8 mouse cellular contexts compared by ENCODE assay signal in the genomic region with DNA sequence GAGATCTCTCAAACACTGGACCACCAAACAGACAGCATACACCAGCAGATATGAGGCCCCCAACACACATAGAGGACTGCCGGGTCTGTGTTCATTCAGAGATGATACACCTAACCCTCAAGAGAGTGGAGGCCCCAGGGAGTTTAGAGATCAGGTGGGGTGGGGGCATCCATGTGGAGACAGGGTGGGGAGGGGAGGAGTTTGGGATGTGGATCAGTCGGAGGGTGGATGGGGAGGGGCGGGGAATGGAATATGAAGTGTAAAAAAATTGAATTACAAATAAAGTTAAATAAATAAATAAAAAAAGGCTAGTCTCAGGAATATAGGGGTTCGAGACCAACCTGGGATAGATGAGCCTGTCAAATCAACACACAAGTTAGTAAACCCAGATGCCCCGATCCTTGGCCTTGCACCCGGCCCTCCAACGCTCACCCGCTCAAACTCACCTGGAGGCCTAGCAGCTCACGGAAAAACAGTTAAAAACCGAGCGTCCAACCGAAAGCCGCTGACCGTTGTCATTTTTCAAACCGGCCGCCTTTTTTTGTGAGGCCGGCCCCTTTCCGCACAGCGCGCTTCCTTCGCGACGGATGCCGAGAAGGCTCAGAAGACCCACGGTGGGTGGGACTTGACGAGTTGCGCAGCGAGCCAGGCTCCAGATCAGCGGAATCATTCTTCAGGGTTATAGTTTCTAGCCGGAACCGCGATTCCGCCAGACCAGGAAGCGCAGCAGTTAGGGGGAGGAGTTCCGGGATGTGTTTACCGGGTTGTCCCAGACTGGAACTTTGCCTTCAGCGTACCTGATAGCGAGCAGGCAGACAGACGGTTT. TPM values are rescaled to one million over a fixed set of nuclear protein-coding genes. Genes with fewer than 3 reads are reported as not detected.
DNase-seq lines count a peak whose midpoint lies in the region; ATAC-seq and TF ChIP-seq lines count a peak whose summit lies in the region.

TSS of gene Nuf2 (minus strand) at position 589 of the 826 bp plus-strand sequence.

- WGBS in kidney, embryonic 14.5 days: under 1% methylated on average over 39 of the region's 39 CpGs
- WGBS in limb, embryonic 15.5 days: under 1% methylated on average over 39 of the region's 39 CpGs

- H3K4me3 ChIP-seq in bone marrow macrophage, adult 2 months (ENCODE audit: insufficient read depth, low read length): peak within 1 kb of the TSS; percentile 72
- H3K4me3 ChIP-seq in embryonic fibroblast, embryonic 13.5 days (ENCODE audit: insufficient read depth, low read length): peak within 1 kb of the TSS; percentile 70
- peak within 1 kb of the TSS; percentile 74 for H3K4me3 ChIP-seq in kidney, embryonic 14.5 days (ENCODE audit: low read length)
- peak within 1 kb of the TSS; percentile 59 for H3K4me3 ChIP-seq in limb, embryonic 15.5 days

- no peaks in the 10 kb centered on the region for H3K27me3 ChIP-seq in kidney, embryonic 14.5 days (ENCODE audit: control insufficient read depth, insufficient read depth, low read length)
- H3K27me3 ChIP-seq in limb, embryonic 15.5 days: no peaks in the 10 kb centered on the region

- H3K9me3 ChIP-seq in kidney, embryonic 14.5 days (ENCODE audit: control insufficient read depth, low read length): no peaks in the 10 kb centered on the region
- no peaks in the 10 kb centered on the region for H3K9me3 ChIP-seq in limb, embryonic 15.5 days

- no peak for TF ChIP-seq CTCF in bone marrow macrophage, adult 2 months (IDR thresholded peaks at IDR 0.05; ENCODE audit: low read depth, low read length)
- no peak for TF ChIP-seq CTCF in embryonic fibroblast, embryonic 13.5 days (IDR thresholded peaks at IDR 0.05; ENCODE audit: borderline replicate concordance, insufficient read depth, low read length)

- DNase-seq in A20 (ENCODE audit: low read depth, low spot score): peak; percentile 98
- DNase-seq in heart, adult 9 months (ENCODE audit: low spot score in 2 of 2): peak; percentile 97 to 98
- peak; percentile 94 to 97 for DNase-seq in monocyte, adult 2 months (ENCODE audit: low read depth in 1 of 2, low spot score in 2 of 2)
- peak; percentile 96 to 97 for DNase-seq in spleen, postnatal 36 days (ENCODE audit: low spot score in 2 of 2)

- peak; percentile 98 for ATAC-seq in kidney, embryonic 14.5 days (ENCODE audit: low FRiP score, low TSS enrichment)
- ATAC-seq in limb, embryonic 15.5 days (ENCODE audit: insufficient number of reproducible peaks, low FRiP score, low TSS enrichment, low read depth): peak; percentile 94

- H3K9ac ChIP-seq in kidney, embryonic 14.5 days (ENCODE audit: low read depth, low read length): peak within 1 kb of the TSS; percentile 66
- peak within 1 kb of the TSS; percentile 43 for H3K9ac ChIP-seq in limb, embryonic 15.5 days

- H3K4me2 ChIP-seq in kidney, embryonic 14.5 days (replicated peaks; ENCODE audit: low read depth, low read length): peak within 1 kb of the TSS; percentile 70
- peak within 1 kb of the TSS; percentile 69 for H3K4me2 ChIP-seq in limb, embryonic 15.5 days

- no peak for TF ChIP-seq POLR2A in bone marrow macrophage, adult 2 months (IDR thresholded peaks at IDR 0.05; ENCODE audit: borderline replicate concordance, low read depth, low read length)
- TF ChIP-seq POLR2A in embryonic fibroblast, embryonic 13.5 days (IDR thresholded peaks at IDR 0.05; ENCODE audit: low read depth, low read length): peak; percentile 92

- peak within 1 kb of the TSS; percentile 53 for H3K27ac ChIP-seq in bone marrow macrophage, adult 2 months (ENCODE audit: insufficient read depth, low read depth, low read length)
- H3K27ac ChIP-seq in embryonic fibroblast, embryonic 13.5 days (ENCODE audit: insufficient read depth, low read length): peak within 1 kb of the TSS; percentile 38; the same call in 1 of the 2 replicates
- peak within 1 kb of the TSS; percentile 25; the same call in 1 of the 2 replicates for H3K27ac ChIP-seq in kidney, embryonic 14.5 days (ENCODE audit: low read depth, low read length)
- peak within 1 kb of the TSS; percentile 87 for H3K27ac ChIP-seq in limb, embryonic 15.5 days

- H3K4me1 ChIP-seq in bone marrow macrophage, adult 2 months (ENCODE audit: control insufficient read depth, insufficient read depth, low read length): peaks cover 3% of the 10 kb centered on the region
- H3K4me1 ChIP-seq in embryonic fibroblast, embryonic 13.5 days (ENCODE audit: control insufficient read depth, insufficient read depth, low read length): peaks cover 12% of the 10 kb centered on the region; the same call in 1 of the 2 replicates
- H3K4me1 ChIP-seq in kidney, embryonic 14.5 days (ENCODE audit: control insufficient read depth, insufficient read depth, low read length): peaks cover 5% of the 10 kb centered on the region; the same call in 1 of the 2 replicates
- H3K4me1 ChIP-seq in limb, embryonic 15.5 days: peaks cover 14% of the 10 kb centered on the region

- peaks cover 15% of the 10 kb centered on the region for H3K36me3 ChIP-seq in kidney, embryonic 14.5 days (ENCODE audit: control insufficient read depth, insufficient read depth, low read length)
- peaks cover 11% of the 10 kb centered on the region; the same call in 1 of the 2 replicates for H3K36me3 ChIP-seq in limb, embryonic 15.5 days

RNA-seq across cellular contexts. Expression of gene Nuf2, which starts in this region (rescaled TPM):
- 29.4 and 32.5 TPM in 2 replicates for polyA plus RNA-seq in bone marrow macrophage, adult 2 months (2012; ENCODE audit: insufficient read depth, insufficient read length, missing spikeins)
- 33.1 and 54.0 TPM in 2 replicates for polyA plus RNA-seq in embryonic fibroblast, embryonic 13.5 days (2011; ENCODE audit: insufficient read length, low read depth, missing spikeins)
- 71.8 and 75.9 TPM in 2 replicates for polyA plus RNA-seq in kidney, embryonic 14.5 days (2014; fragmentation: Nextera tagmentation; extraction: Ambion mirVana)
- 44.3 and 44.8 TPM in 2 replicates for polyA plus RNA-seq in limb, embryonic 15.5 days (2015; fragmentation: Nextera tagmentation; extraction: Ambion mirVana)

Comparison
In these comparisons a context has a peak if more than half of its experiments do, and no peak if none do; other contexts are left out.
1. Peak in every context shown above with its lines: DNase-seq, ATAC-seq, H3K4me3 ChIP-seq and H3K27ac ChIP-seq.
2. H3K27ac ChIP-seq: peak in every context shown above with its lines; median percentile 87 in limb, embryonic 15.5 days; 53 in bone marrow macrophage, adult 2 months; 38 in embryonic fibroblast, embryonic 13.5 days; 25 in kidney, embryonic 14.5 days.